In genomic region chr5:141034301-141034700, GRCm38 (mm10) we compare ENCODE assay signal across 26 mouse cellular contexts.
"Had no signal": no experiment of that assay in that cellular context is flagged by ENCODE, and none has a peak within 500 bp of the region (broad histone marks: within the 10 kb centered on the region; RNA-seq: fewer than 3 reads in every experiment).

No protein-coding gene starts in this region.

- H3K9me3 ChIP-seq: heart, embryonic 13.5 days; heart, embryonic 15.5 days; hindbrain, embryonic 13.5 days; intestine, embryonic 15.5 days; limb, embryonic 10.5 days; limb, embryonic 12.5 days had no signal

- H3K9ac ChIP-seq: heart, embryonic 13.5 days; heart, embryonic 15.5 days; hindbrain, embryonic 13.5 days; intestine, embryonic 15.5 days; limb, embryonic 12.5 days; liver, embryonic 14.5 days had no signal

- ATAC-seq: hindbrain, embryonic 16.5 days; inflammation-experienced regulatory T-cells, adult 6 months; intestine, embryonic 15.5 days; intestine, postnatal 0 days had no signal

- H3K27me3 ChIP-seq: heart, embryonic 13.5 days; hindbrain, embryonic 13.5 days had no signal

- H3K27ac ChIP-seq: heart, adult 2 months; heart, embryonic 13.5 days; heart, embryonic 15.5 days; hindbrain, embryonic 13.5 days; intestine, embryonic 15.5 days; layer of hippocampus, adult 2 months; left cerebral cortex, adult 2 months; limb, embryonic 10.5 days; limb, embryonic 12.5 days; liver, embryonic 14.5 days had no signal

- H3K36me3 ChIP-seq: heart, embryonic 13.5 days; heart, embryonic 15.5 days; hindbrain, embryonic 13.5 days; intestine, embryonic 15.5 days; limb, embryonic 10.5 days; limb, embryonic 12.5 days had no signal

- DNase-seq: gastrocnemius, postnatal 14 days; gastrocnemius, postnatal 36 days; heart, adult 11 months; heart, adult 2 months; heart, postnatal 14 days; heart, postnatal 36 days; kidney, adult 18-20 months; kidney, adult 8-10 months; kidney, postnatal 10 days; kidney, postnatal 25 days; kidney, postnatal 4 days; liver had no signal

- H3K4me2 ChIP-seq: heart, embryonic 11.5 days; heart, embryonic 13.5 days; heart, embryonic 15.5 days; hindbrain, embryonic 13.5 days; intestine, embryonic 15.5 days; limb, embryonic 12.5 days; liver, embryonic 11.5 days had no signal

- H3K4me1 ChIP-seq: heart, embryonic 13.5 days; heart, embryonic 15.5 days; intestine, embryonic 15.5 days; limb, embryonic 10.5 days; limb, embryonic 12.5 days had no signal

- H3K4me3 ChIP-seq: heart, adult 2 months; heart, embryonic 13.5 days; heart, embryonic 15.5 days; hindbrain, embryonic 13.5 days; intestine, embryonic 15.5 days; layer of hippocampus, adult 2 months; left cerebral cortex, adult 2 months; limb, embryonic 10.5 days; limb, embryonic 12.5 days had no signal
